Mouse (Mus musculus) gastrocnemius, postnatal 4 days (tissue): Measurements from ENCODE around the gene Enam. TPM values are rescaled to one million over a fixed set of nuclear protein-coding genes. Genes with fewer than 3 reads are reported as not detected.

Experiments
- total RNA-seq, 2 experiments: library from RNA; stranded (reverse); gene quantifications; 2 replicates each; pipeline ENCODE4 v1.2.3; 2021

The Enam gene
- total RNA-seq, 2 experiments from 2014 or later: not detected

Other genes with a start within 250 kb of the Enam start
- gene Gm7714, start 219.1 kb upstream of the Enam start, total RNA-seq: not detected
- gene Prol1, start 170.7 kb upstream of the Enam start, total RNA-seq: not detected
- under 1 TPM; 0.26 to 0.74 TPM for gene Amtn, start 111.9 kb upstream of the Enam start, total RNA-seq
- not detected for gene Ambn, start 32.0 kb upstream of the Enam start, total RNA-seq
- gene Jchain, start 39.9 kb downstream of the Enam start, total RNA-seq: under 1 TPM; 0.31 to 0.32 TPM
- 10 to 100 TPM; 34.1 to 35.1 TPM for gene Utp3, start 66.5 kb downstream of the Enam start, total RNA-seq
- 10 to 100 TPM; 13.8 to 14.5 TPM for gene Rufy3, start 77.1 kb downstream of the Enam start, total RNA-seq
- 100 to 1,000 TPM in 1 of 2 experiments, 10 to 100 TPM in 1; 95.6 to 130 TPM for gene Grsf1, start 188.2 kb downstream of the Enam start, total RNA-seq
- 10 to 100 TPM; 34.5 to 42.6 TPM for gene Mob1b, start 232.9 kb downstream of the Enam start, total RNA-seq